In the genomic region with DNA sequence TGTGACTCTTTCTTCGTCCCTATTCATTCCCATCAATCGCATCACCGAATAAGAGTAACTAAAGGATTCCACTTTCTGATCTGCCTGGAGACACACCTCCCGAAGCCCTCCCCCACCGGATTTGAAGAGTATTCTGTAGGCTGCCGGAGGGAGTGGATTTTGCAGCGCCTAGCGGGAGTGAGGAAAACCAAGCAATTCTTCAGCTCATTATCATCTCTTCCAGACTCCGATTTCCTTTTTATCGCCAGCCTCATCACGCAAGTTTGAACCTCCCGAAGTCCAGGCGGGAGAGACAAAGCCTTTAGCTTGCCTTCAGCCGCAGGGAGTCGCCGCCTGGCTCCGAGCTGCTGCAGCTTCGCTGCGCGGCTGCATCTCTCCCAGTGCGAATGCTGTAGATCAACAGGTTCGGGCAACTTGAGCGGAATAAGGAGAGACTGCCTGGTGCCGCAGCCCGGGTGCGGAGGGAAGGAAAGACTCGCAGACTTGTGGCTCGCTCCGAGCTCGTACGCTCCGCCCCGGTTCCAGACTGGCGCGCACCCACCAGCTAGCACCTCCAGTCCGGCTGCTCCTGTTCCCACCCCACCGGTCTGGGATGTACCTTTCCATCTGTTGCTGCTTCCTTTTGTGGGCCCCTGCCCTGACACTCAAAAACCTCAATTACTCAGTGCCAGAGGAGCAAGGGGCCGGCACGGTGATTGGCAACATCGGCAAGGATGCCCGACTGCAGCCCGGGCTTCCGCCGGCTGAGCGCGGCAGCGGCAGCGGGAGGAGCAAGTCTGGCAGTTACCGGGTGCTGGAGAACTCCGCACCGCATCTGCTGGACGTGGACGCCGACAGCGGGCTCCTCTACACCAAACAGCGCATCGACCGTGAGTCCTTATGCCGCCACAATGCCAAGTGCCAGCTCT, we compare ENCODE assay signal across 8 mouse cellular contexts. TPM values are rescaled to one million over a fixed set of nuclear protein-coding genes. Genes with fewer than 3 reads are reported as not detected.
A peak's percentile ranks its signal among the peaks of the same experiment; 100 is the strongest.
DNase-seq lines count a peak whose midpoint lies in the region; ATAC-seq and TF ChIP-seq lines count a peak whose summit lies in the region.

No protein-coding gene starts in this region.

- no peaks in the 10 kb centered on the region; the same call in 1 of the 2 replicates for H3K4me1 ChIP-seq in spleen, adult 2 months (ENCODE audit: control insufficient read depth, insufficient read depth, insufficient read length)
- H3K4me1 ChIP-seq in embryonic facial prominence, embryonic 14.5 days (ENCODE audit: control insufficient read depth, insufficient read depth, low read length) = peaks cover 16% of the 10 kb centered on the region
- H3K4me1 ChIP-seq in heart, embryonic 13.5 days = peaks cover 30% of the 10 kb centered on the region
- peaks cover 37% of the 10 kb centered on the region for H3K4me1 ChIP-seq in kidney, embryonic 16.5 days (ENCODE audit: insufficient read depth, low read length)
- H3K4me1 ChIP-seq in liver, embryonic 12.5 days = no peaks in the 10 kb centered on the region; the same call in 1 of the 2 replicates
- peaks cover 11% of the 10 kb centered on the region; the same call in 1 of the 2 replicates for H3K4me1 ChIP-seq in olfactory bulb, adult 2 months (ENCODE audit: control insufficient read depth, insufficient read depth, low read length)

- WGBS in spleen, adult 2 months = 2% methylated on average over 59 of the region's 59 CpGs
- WGBS in embryonic facial prominence, embryonic 14.5 days = under 1% methylated on average over 56 of the region's 59 CpGs
- WGBS in heart, embryonic 13.5 days = under 1% methylated on average over 59 of the region's 59 CpGs
- WGBS in kidney, embryonic 16.5 days = under 1% methylated on average over 59 of the region's 59 CpGs
- 1% methylated on average over 59 of the region's 59 CpGs for WGBS in liver, embryonic 12.5 days (ENCODE audit: insufficient replicate concordance)
- under 1% methylated on average over 59 of the region's 59 CpGs for WGBS in olfactory bulb, adult 2 months

- H3K36me3 ChIP-seq in spleen, adult 2 months (ENCODE audit: control insufficient read depth, insufficient read depth, low read length) = no peaks in the 10 kb centered on the region
- no peaks in the 10 kb centered on the region for H3K36me3 ChIP-seq in embryonic facial prominence, embryonic 14.5 days (ENCODE audit: control insufficient read depth, insufficient read depth, low read length)
- no peaks in the 10 kb centered on the region for H3K36me3 ChIP-seq in heart, embryonic 13.5 days
- H3K36me3 ChIP-seq in kidney, embryonic 16.5 days (ENCODE audit: insufficient read depth, low read length) = no peaks in the 10 kb centered on the region
- no peaks in the 10 kb centered on the region for H3K36me3 ChIP-seq in liver, embryonic 12.5 days

- no peaks in the 10 kb centered on the region for H3K9me3 ChIP-seq in embryonic facial prominence, embryonic 14.5 days (ENCODE audit: control insufficient read depth, low read length)
- no peaks in the 10 kb centered on the region for H3K9me3 ChIP-seq in heart, embryonic 13.5 days
- H3K9me3 ChIP-seq in kidney, embryonic 16.5 days (ENCODE audit: low read length) = no peaks in the 10 kb centered on the region
- H3K9me3 ChIP-seq in liver, embryonic 12.5 days (replicated peaks) = no peaks in the 10 kb centered on the region

- peak overlapping the region; percentile 84 for H3K4me2 ChIP-seq in embryonic facial prominence, embryonic 14.5 days (ENCODE audit: low read depth, low read length)
- H3K4me2 ChIP-seq in heart, embryonic 13.5 days = peak overlapping the region; percentile 98
- peak overlapping the region; percentile 81 for H3K4me2 ChIP-seq in kidney, embryonic 16.5 days (replicated peaks; ENCODE audit: low read depth, low read length)
- H3K4me2 ChIP-seq in liver, embryonic 12.5 days = peak overlapping the region; percentile 70

- peak overlapping the region; percentile 52 for H3K9ac ChIP-seq in embryonic facial prominence, embryonic 14.5 days (ENCODE audit: low read depth, low read length)
- peak overlapping the region; percentile 75 for H3K9ac ChIP-seq in heart, embryonic 13.5 days
- peak overlapping the region; percentile 53 for H3K9ac ChIP-seq in kidney, embryonic 16.5 days (replicated peaks; ENCODE audit: low read length)
- H3K9ac ChIP-seq in liver, embryonic 12.5 days = no peak overlapping the region

- H3K27ac ChIP-seq in spleen, adult 2 months (ENCODE audit: insufficient read depth, low read length) = peak overlapping the region; percentile 13; the same call in 1 of the 2 replicates
- H3K27ac ChIP-seq in embryonic facial prominence, embryonic 14.5 days (replicated peaks; ENCODE audit: low read depth, low read length) = 0 out of 2 replicates have a peak overlapping the region, but pooled peaks have one; percentile 2
- no peak overlapping the region for H3K27ac ChIP-seq in heart, embryonic 13.5 days (replicated peaks)
- H3K27ac ChIP-seq in kidney, embryonic 16.5 days (ENCODE audit: low read length) = no peak overlapping the region
- no peak overlapping the region for H3K27ac ChIP-seq in liver, embryonic 12.5 days
- peak overlapping the region; percentile 6 for H3K27ac ChIP-seq in olfactory bulb, adult 2 months (ENCODE audit: insufficient read depth, low read depth, low read length)

- no peak for TF ChIP-seq CTCF in spleen, adult 2 months (IDR thresholded peaks at IDR 0.05; ENCODE audit: extremely low read depth, insufficient read depth, insufficient read length, insufficient replicate concordance)
- no peak for TF ChIP-seq CTCF in olfactory bulb, adult 2 months (IDR thresholded peaks at IDR 0.05; ENCODE audit: insufficient read depth, low read depth, low read length)

- ATAC-seq in embryonic facial prominence, embryonic 14.5 days (ENCODE audit: low read depth) = 0 out of 2 replicates have a peak, but pooled peaks have one; percentile 8
- ATAC-seq in heart, embryonic 13.5 days (ENCODE audit: extremely low read depth, insufficient number of reproducible peaks, low FRiP score, low TSS enrichment) = no peak
- no peak for ATAC-seq in kidney, embryonic 16.5 days (ENCODE audit: low FRiP score, low TSS enrichment)
- ATAC-seq in liver, embryonic 12.5 days = no peak

- H3K27me3 ChIP-seq in spleen, adult 2 months (ENCODE audit: control insufficient read depth, insufficient read depth, low read length) = peaks cover 17% of the 10 kb centered on the region
- peaks cover 29% of the 10 kb centered on the region for H3K27me3 ChIP-seq in embryonic facial prominence, embryonic 14.5 days (replicated peaks; ENCODE audit: control insufficient read depth, insufficient read depth, low read length)
- H3K27me3 ChIP-seq in heart, embryonic 13.5 days (replicated peaks) = peaks cover 38% of the 10 kb centered on the region
- peaks cover 41% of the 10 kb centered on the region for H3K27me3 ChIP-seq in kidney, embryonic 16.5 days (ENCODE audit: insufficient read depth, low read length)
- H3K27me3 ChIP-seq in liver, embryonic 12.5 days (replicated peaks) = peaks cover 66% of the 10 kb centered on the region

- no peak for TF ChIP-seq POLR2A in spleen, adult 2 months (IDR thresholded peaks at IDR 0.05; ENCODE audit: low read depth, low read length)
- 0 out of 2 replicates have a peak, but pooled peaks have one; percentile 29 for TF ChIP-seq POLR2A in olfactory bulb, adult 2 months (IDR thresholded peaks at IDR 0.05; ENCODE audit: insufficient read depth, low read depth, low read length)

- H3K4me3 ChIP-seq in spleen, adult 2 months (ENCODE audit: extremely low read depth, insufficient read depth, insufficient read length) = peak overlapping the region; percentile 24; the same call in 1 of the 2 replicates
- H3K4me3 ChIP-seq in embryonic facial prominence, embryonic 14.5 days (ENCODE audit: low read depth, low read length) = peak overlapping the region; percentile 57
- H3K4me3 ChIP-seq in heart, embryonic 13.5 days = peak overlapping the region; percentile 68
- peak overlapping the region; percentile 58 for H3K4me3 ChIP-seq in kidney, embryonic 16.5 days (ENCODE audit: low read length)
- H3K4me3 ChIP-seq in liver, embryonic 12.5 days = peak overlapping the region; percentile 53
- peak overlapping the region; percentile 88 for H3K4me3 ChIP-seq in olfactory bulb, adult 2 months (ENCODE audit: insufficient read depth, low read depth, low read length)

- no peak for DNase-seq in spleen, adult 2 months (ENCODE audit: low read depth in 1 of 2, low spot score in 2 of 2)
- DNase-seq in spleen, adult 12 weeks (ENCODE audit: low spot score) = no peak
- peak; percentile 71 for DNase-seq in embryonic facial prominence, embryonic 14.5 days (ENCODE audit: low spot score)
- no peak for DNase-seq in thymus, postnatal 25 days

RNA-seq across cellular contexts. Expression of a gene that starts 2.4 kb away (rescaled TPM):
- 1.4 and 1.5 TPM in 2 replicates for polyA plus RNA-seq in spleen, adult 2 months (2012; rRNA removed)
- 7.0 and 8.7 TPM in 2 replicates for polyA plus RNA-seq in embryonic facial prominence, embryonic 14.5 days (2014; fragmentation: Nextera tagmentation; extraction: Ambion mirVana)
- polyA plus RNA-seq in heart, embryonic 13.5 days (2015; fragmentation: Nextera tagmentation; extraction: Ambion mirVana) = 2.3 and 2.5 TPM in 2 replicates
- 7.6 and 8.2 TPM in 2 replicates for polyA plus RNA-seq in kidney, embryonic 16.5 days (2015; fragmentation: Nextera tagmentation; extraction: Ambion mirVana)
- 1.4 TPM in 2 replicates for polyA plus RNA-seq in liver, embryonic 12.5 days (2016; fragmentation: Nextera tagmentation; extraction: Ambion mirVana)
- polyA plus RNA-seq in olfactory bulb, adult 2 months (2012; ENCODE audit: insufficient read depth, insufficient read length, low replicate concordance, missing spikeins) = 35.2 and 39.8 TPM in 2 replicates

Comparison
In these comparisons a context has a peak if more than half of its experiments do, and no peak if none do; other contexts are left out.
1. H3K27ac ChIP-seq: peak in spleen, adult 2 months (single experiment), embryonic facial prominence, embryonic 14.5 days (single experiment) and olfactory bulb, adult 2 months (single experiment); none in heart, embryonic 13.5 days (single experiment), kidney, embryonic 16.5 days (single experiment) and liver, embryonic 12.5 days (single experiment).
2. H3K4me3 ChIP-seq: peak in every context shown above with its lines; median percentile 88 in olfactory bulb, adult 2 months; 68 in heart, embryonic 13.5 days; 58 in kidney, embryonic 16.5 days; 57 in embryonic facial prominence, embryonic 14.5 days; 53 in liver, embryonic 12.5 days; 24 in spleen, adult 2 months.
3. Peak in every context shown above with its lines, with median percentiles within 50 percentile points of each other: H3K4me2 ChIP-seq.